Mouse (Mus musculus): ENCODE data around the gene Bcorl1.

- TF ChIP-seq CTCF (IDR thresholded peaks at IDR 0.05; ENCODE audit: low read depth, low read length) (no peak), POLR2A (IDR thresholded peaks at IDR 0.05; ENCODE audit: extremely low read depth, insufficient read depth, low read length) (no peak)
Measured at GRCm38 (mm10) chrX:48311727-48312126, 29.4 kb upstream of the Bcorl1 start.

All from liver, adult 2 months (tissue).